Mouse (Mus musculus): Measurements from ENCODE around the gene Pkib. TPM values are rescaled to one million over a fixed set of nuclear protein-coding genes. Genes with fewer than 3 reads are reported as not detected.
A peak's percentile ranks its signal among the peaks of the same experiment; 100 is the strongest.

The Pkib gene
- total and polyA plus RNA-seq, 3 experiments = not detected

DNA sequence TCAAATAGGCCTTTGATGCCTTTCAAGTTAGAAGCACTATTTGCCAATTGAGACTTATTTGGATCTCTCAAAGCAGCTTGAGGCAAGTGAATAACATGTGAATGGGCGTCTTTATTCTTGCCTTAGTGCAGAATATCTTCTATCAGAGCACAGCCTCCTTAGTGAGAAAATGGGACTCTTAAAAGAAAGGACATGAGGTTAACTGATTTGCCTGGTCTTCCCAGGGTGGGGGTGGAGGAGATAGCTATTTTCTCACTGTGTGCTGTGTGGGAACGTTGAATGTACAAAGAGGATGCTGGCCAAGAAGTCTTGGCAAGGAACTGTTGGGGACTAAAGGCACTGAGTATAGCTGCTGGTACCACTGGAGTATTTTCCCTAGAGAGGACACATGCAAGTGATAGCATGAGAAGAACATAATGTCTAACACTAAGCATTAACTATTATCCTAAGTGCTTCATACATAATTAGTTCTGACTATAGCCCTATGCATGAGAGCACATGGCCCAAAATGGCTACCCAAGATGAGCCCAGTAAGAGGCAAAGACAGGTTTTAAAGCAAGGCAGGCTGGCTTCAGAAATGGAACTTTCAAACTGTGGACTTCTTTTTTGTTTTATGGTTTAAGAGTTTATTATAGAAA lies 112.5 kb downstream of the Pkib start:
- H3K9me3 ChIP-seq (replicated peaks; ENCODE audit: insufficient read depth, low read length) = no peaks in the 10 kb centered on the region
- no peak for DNase-seq (ENCODE audit: low read depth, low spot score)
- H3K9ac ChIP-seq (ENCODE audit: control insufficient read depth, low read depth, low read length, poor library complexity, severe bottlenecking) = no peak overlapping the region
- no peak overlapping the region for H3K27ac ChIP-seq (ENCODE audit: control insufficient read depth, low read depth, low read length)
- no peaks in the 10 kb centered on the region; a peak in 1 of 4 replicates for H3K4me1 ChIP-seq (ENCODE audit: control insufficient read depth in 1 of 2, insufficient read depth in 2 of 2, low read length in 2 of 2)
- peaks cover 0 to 1% of the 10 kb centered on the region in 2 experiments; a peak in 1 of 4 replicates for H3K27me3 ChIP-seq (ENCODE audit: control insufficient read depth in 1 of 2, insufficient read depth in 2 of 2, low read length in 2 of 2)
- H3K79me2 ChIP-seq (ENCODE audit: control insufficient read depth, insufficient read depth, low read length, poor library complexity) = no peaks in the 10 kb centered on the region
- H3K4me3 ChIP-seq (ENCODE audit: control insufficient read depth in 1 of 2, insufficient read depth in 1 of 2, low read depth in 2 of 2, low read length in 2 of 2) = peak overlapping the region in 1 of 2 experiments; percentile 45; a peak in 1 of 4 replicates
- TF ChIP-seq UBTF (IDR thresholded peaks at IDR 0.05; ENCODE audit: borderline replicate concordance, insufficient read depth, low read depth, low read length) = no peak
- TF ChIP-seq USF1 (IDR thresholded peaks at IDR 0.05; ENCODE audit: low read depth, low read length) = no peak
- no peak for TF ChIP-seq CHD1 (IDR thresholded peaks at IDR 0.05; ENCODE audit: low read depth, low read length)
- no peak for TF ChIP-seq CTCF (IDR thresholded peaks at IDR 0.05 in 2 of 3, conservative IDR thresholded peaks at IDR 0.05 in 1 of 3; ENCODE audit: control insufficient read depth in 1 of 3, insufficient read depth in 1 of 3, low read depth in 2 of 3, low read length in 3 of 3, poor library complexity in 1 of 3, severe bottlenecking in 1 of 3)
- TF ChIP-seq EP300 (IDR thresholded peaks at IDR 0.05; ENCODE audit: low read depth in 1 of 2, low read length in 2 of 2) = no peak
- no peak for TF ChIP-seq MAFK (IDR thresholded peaks at IDR 0.05; ENCODE audit: borderline replicate concordance, low read depth, low read length)
- TF ChIP-seq BHLHE40 (IDR thresholded peaks at IDR 0.05; ENCODE audit: borderline replicate concordance, low read depth, low read length) = no peak
- TF ChIP-seq TAL1 (IDR thresholded peaks at IDR 0.05; ENCODE audit: low read length) = no peak
- no peak for TF ChIP-seq NRF1 (IDR thresholded peaks at IDR 0.05; ENCODE audit: insufficient read depth, low read depth, low read length, poor library complexity, severe bottlenecking)
- TF ChIP-seq RAD21 (IDR thresholded peaks at IDR 0.05; ENCODE audit: low read depth, low read length) = no peak
- no peak for TF ChIP-seq NELFE (IDR thresholded peaks at IDR 0.05; ENCODE audit: low read depth, low read length)
- TF ChIP-seq ZMIZ1 (IDR thresholded peaks at IDR 0.05; ENCODE audit: low read depth, low read length) = no peak
- no peak for TF ChIP-seq TCF12 (IDR thresholded peaks at IDR 0.05; ENCODE audit: low read depth, low read length)
- no peaks in the 10 kb centered on the region for H3K36me3 ChIP-seq (ENCODE audit: control insufficient read depth in 1 of 2, insufficient read depth in 2 of 2, low read length in 2 of 2)

DNA sequence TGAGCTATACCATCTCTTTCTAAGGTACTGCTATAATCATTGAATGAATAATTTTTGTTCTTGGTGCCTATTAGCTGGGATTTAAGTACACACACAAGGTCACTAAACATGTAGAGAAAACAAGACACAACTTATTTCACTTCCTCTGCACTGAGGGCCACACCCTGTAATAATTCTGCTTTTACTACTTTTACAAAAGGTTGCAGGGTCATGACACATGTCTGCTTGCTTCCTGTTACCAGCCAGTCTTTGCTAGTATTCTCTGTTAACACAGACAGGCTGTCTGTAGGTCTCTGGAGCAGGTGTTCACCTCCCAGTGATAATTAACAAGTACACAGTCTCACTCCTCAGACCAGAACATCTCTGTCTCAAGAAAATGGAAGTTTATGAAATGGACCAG lies 113.7 kb downstream of the Pkib start:
- Histone ChIP-seq H3K9me3 (replicated peaks; ENCODE audit: insufficient read depth, low read length) (no peaks in the 10 kb centered on the region), H3K4me3 (ENCODE audit: control insufficient read depth in 1 of 2, insufficient read depth in 1 of 2, low read depth in 2 of 2, low read length in 2 of 2) (no peak overlapping the region), H3K4me1 (ENCODE audit: control insufficient read depth in 1 of 2, insufficient read depth in 2 of 2, low read length in 2 of 2) (no peaks in the 10 kb centered on the region; a peak in 1 of 4 replicates), H3K27ac (ENCODE audit: control insufficient read depth, low read depth, low read length) (no peak overlapping the region), H3K9ac (ENCODE audit: control insufficient read depth, low read depth, low read length, poor library complexity, severe bottlenecking) (no peak overlapping the region), H3K36me3 (ENCODE audit: control insufficient read depth in 1 of 2, insufficient read depth in 2 of 2, low read length in 2 of 2) (no peaks in the 10 kb centered on the region), H3K27me3 (ENCODE audit: control insufficient read depth in 1 of 2, insufficient read depth in 2 of 2, low read length in 2 of 2) (peaks cover 0 to 1% of the 10 kb centered on the region in 2 experiments; a peak in 1 of 4 replicates), H3K79me2 (ENCODE audit: control insufficient read depth, insufficient read depth, low read length, poor library complexity) (no peaks in the 10 kb centered on the region)
- no peak for DNase-seq (ENCODE audit: low read depth, low spot score)
- TF ChIP-seq RAD21 (IDR thresholded peaks at IDR 0.05; ENCODE audit: low read depth, low read length) (no peak), MXI1 (IDR thresholded peaks at IDR 0.05; ENCODE audit: low read depth, low read length) (no peak), MEF2A (IDR thresholded peaks at IDR 0.05; ENCODE audit: extremely low read depth, insufficient replicate concordance, low read depth, low read length, poor library complexity, severe bottlenecking) (no peak), ELF1 (IDR thresholded peaks at IDR 0.05; ENCODE audit: low read depth, low read length) (no peak), BHLHE40 (IDR thresholded peaks at IDR 0.05; ENCODE audit: borderline replicate concordance, low read depth, low read length) (no peak), EP300 (IDR thresholded peaks at IDR 0.05; ENCODE audit: low read depth in 1 of 2, low read length in 2 of 2) (no peak), TBP (IDR thresholded peaks at IDR 0.05; ENCODE audit: low read depth, low read length) (no peak), MAZ (IDR thresholded peaks at IDR 0.05; ENCODE audit: low read depth, low read length) (no peak), SMC3 (IDR thresholded peaks at IDR 0.05; ENCODE audit: low read depth, low read length) (no peak), SIN3A (IDR thresholded peaks at IDR 0.05; ENCODE audit: low read length) (no peak), CHD1 (IDR thresholded peaks at IDR 0.05; ENCODE audit: low read depth, low read length) (no peak), TAL1 (IDR thresholded peaks at IDR 0.05; ENCODE audit: low read length) (no peak), KAT2A (conservative IDR thresholded peaks at IDR 0.05; ENCODE audit: low read depth, low read length) (no peak), ETS1 (IDR thresholded peaks at IDR 0.05; ENCODE audit: low read depth, low read length) (no peak), RCOR1 (IDR thresholded peaks at IDR 0.05; ENCODE audit: low read depth, low read length) (no peak)

Measured in MEL (cell line).